Mouse (Mus musculus) forebrain, embryonic 12.5 days (tissue): Measurements from ENCODE around the gene Hspb11. TPM values are rescaled to one million over a fixed set of nuclear protein-coding genes. Genes with fewer than 3 reads are reported as not detected.

ENCODE experiments used
- polyA plus RNA-seq: library from polyadenylated mRNA; unstranded; fragments of >200 nt; fragmentation: Nextera tagmentation; extraction: Ambion mirVana; gene quantifications from 2 replicates; pipeline ENCODE4 v1.2.1, GENCODE M21; 2016

Gene Hspb11
- polyA plus RNA-seq, 1 experiment from 2014 or later, result 37.8 TPM

Other genes with a start within 250 kb of the Hspb11 start
- gene Mrpl37, start 186.7 kb upstream of the Hspb11 start, polyA plus RNA-seq, result 81.5 and 83.2 TPM in 2 replicates
- 6.0 and 7.0 TPM in 2 replicates for gene Cyb5rl, start 186.6 kb upstream of the Hspb11 start, polyA plus RNA-seq
- not detected in 2 replicates for gene Cdcp2, start 156.7 kb upstream of the Hspb11 start, polyA plus RNA-seq
- 289 and 296 TPM in 2 replicates for gene Tmem59, start 75.2 kb upstream of the Hspb11 start, polyA plus RNA-seq
- gene Tceanc2, start 74.5 kb upstream of the Hspb11 start, polyA plus RNA-seq, result 22.1 and 26.5 TPM in 2 replicates
- not detected in 2 replicates for gene Ldlrad1, start 44.4 kb upstream of the Hspb11 start, polyA plus RNA-seq
- 74.3 and 79.9 TPM in 2 replicates for gene Lrrc42, start 61 bp upstream of the Hspb11 start, polyA plus RNA-seq
- gene Dio1, start 53.6 kb downstream of the Hspb11 start, polyA plus RNA-seq, result not detected in 2 replicates
- gene Yipf1, start 60.8 kb downstream of the Hspb11 start, polyA plus RNA-seq, result 35.7 and 41.8 TPM in 2 replicates
- 38.8 and 39.9 TPM in 2 replicates for gene Ndc1, start 114.2 kb downstream of the Hspb11 start, polyA plus RNA-seq
- 3.4 and 3.8 TPM in 2 replicates for gene Glis1, start 181.0 kb downstream of the Hspb11 start, polyA plus RNA-seq